Mouse (Mus musculus): ENCODE data around the gene Rab30.

DNA sequence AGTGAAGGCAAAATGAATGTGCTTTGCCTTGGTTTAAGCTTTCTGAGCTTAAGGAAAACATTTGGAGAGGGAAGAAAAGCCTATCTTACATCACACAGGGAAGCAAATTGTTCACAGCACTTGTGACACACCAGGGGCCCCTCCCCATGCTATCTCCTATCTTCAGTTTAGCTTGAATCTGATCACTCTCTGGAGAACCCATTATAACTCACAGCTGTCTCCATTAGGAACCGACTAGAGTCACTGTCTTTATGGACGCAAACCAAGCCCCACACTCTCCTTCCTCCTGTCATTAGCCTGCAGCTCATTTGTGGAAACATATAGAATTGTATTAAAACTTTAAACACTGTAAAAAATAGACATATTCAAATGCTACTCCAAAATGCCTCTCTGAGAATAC lies 31.8 kb upstream of the Rab30 start:
- TF ChIP-seq CTCF (IDR thresholded peaks at IDR 0.05; ENCODE audit: low read depth) (no peak), EP300 (IDR thresholded peaks at IDR 0.05; ENCODE audit: low read depth) (no peak)

All from liver, postnatal 0 days (tissue).